Mouse (Mus musculus) CH12.LX (cell line): ENCODE data around the gene Mlip.

Source experiments
- CTCF ChIP-seq, 2 experiments: IDR thresholded peaks in 1 of 2; conservative IDR thresholded peaks in 1 of 2; 2 replicates each; pipeline ENCODE4 v1.5.1; 2011 to 2012; ENCODE audit warnings: low read depth in 2 of 2, low read length in 2 of 2, improper control_type of control experiment in 1 of 2, inconsistent platforms in 1 of 2, mild to moderate bottlenecking in 1 of 2, moderate library complexity in 1 of 2
- ELF1 ChIP-seq: IDR thresholded peaks from 2 replicates; pipeline ENCODE4 v1.6.1; 2014; ENCODE audit warnings: low read depth, mild to moderate bottlenecking, inconsistent platforms, low read length, improper control_type of control experiment
- RAD21 ChIP-seq: IDR thresholded peaks from 2 replicates; pipeline ENCODE4 v1.6.1; 2011; ENCODE audit warnings: low read depth, mild to moderate bottlenecking, low read length, improper control_type of control experiment, moderate library complexity
- TBP ChIP-seq: conservative IDR thresholded peaks from 2 replicates; pipeline ENCODE4 v1.6.1; 2011; ENCODE audit warnings: low read depth, low read length, improper control_type of control experiment
- USF2 ChIP-seq: conservative IDR thresholded peaks from 2 replicates; pipeline ENCODE4 v1.6.1; 2011; ENCODE audit warnings: low read depth, low read length, improper control_type of control experiment

- TF ChIP-seq CTCF (conservative IDR thresholded peaks at IDR 0.05 in 1 of 2, IDR thresholded peaks at IDR 0.05 in 1 of 2; ENCODE audit: low read depth in 2 of 2, low read length in 2 of 2) (peak; percentile 14 to 66; a peak in 2 of 4 replicates), ELF1 (no peak), RAD21 (peak; percentile 54), TBP (no peak), USF2 (no peak)
These were observed 34.0 kb upstream of the Mlip start for GRCm38 (mm10) chr9:77386751-77387150.
